Mouse (Mus musculus): ENCODE measurements around the gene Pnpo. TPM values are rescaled to one million over a fixed set of nuclear protein-coding genes. Genes with fewer than 3 reads are reported as not detected.
A peak's percentile ranks its signal among the peaks of the same experiment; 100 is the strongest.

The Pnpo gene
- total RNA-seq (2014; fragmentation: Nextera tagmentation), result 13.7 and 18.5 TPM in 2 replicates
- total RNA-seq (2017), result 25.9 and 29.0 TPM in 2 replicates

- ATAC-seq (replicated peaks; ENCODE audit: low FRiP score, low TSS enrichment, poor library complexity, severe bottlenecking), result peak; percentile 83
Observed at GRCm38 (mm10) chr11:96943746-96944304, at the start of gene Pnpo. Gene Pnpo, minus strand, starts transcription at chr11:96943986.

DNA sequence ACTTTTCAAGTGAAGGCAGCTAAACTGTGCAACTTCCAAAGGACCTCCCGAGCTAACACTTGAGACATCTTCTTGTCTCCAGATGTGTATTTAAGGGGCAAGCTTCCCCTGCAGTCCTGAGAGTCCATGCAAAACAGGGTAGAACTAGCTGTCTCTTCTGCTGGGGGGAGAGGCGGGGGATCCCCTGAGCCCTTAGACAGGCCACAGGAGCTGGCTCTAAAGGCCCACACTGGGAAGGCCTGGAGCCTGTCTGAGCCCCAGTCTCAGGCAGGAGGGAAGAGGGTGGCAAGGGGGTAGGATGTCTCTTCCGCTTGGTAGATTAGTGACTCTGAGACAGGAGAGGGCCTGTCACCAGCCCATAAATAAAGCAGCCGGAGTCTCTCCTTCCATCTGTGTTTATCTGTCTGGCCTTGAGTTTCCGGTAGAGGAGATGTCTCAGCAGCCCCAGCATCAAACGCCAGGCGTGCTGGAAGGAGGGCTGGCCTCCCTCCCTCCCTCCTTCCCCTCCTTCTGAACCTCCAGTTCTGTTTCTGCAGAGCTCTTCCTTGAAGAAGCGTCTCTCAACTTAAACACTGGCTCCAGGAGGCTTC, 49.0 kb upstream of the Pnpo start:
- peak; percentile 66 for ATAC-seq (replicated peaks; ENCODE audit: low FRiP score, low TSS enrichment, poor library complexity, severe bottlenecking)

GRCm38 (mm10) chr11:96991501-96991900, 47.7 kb upstream of the Pnpo start:
- no peak for ATAC-seq (replicated peaks; ENCODE audit: low FRiP score, low TSS enrichment, poor library complexity, severe bottlenecking)

GRCm38 (mm10) chr11:96987873-96988655, 44.3 kb upstream of the Pnpo start:
- ATAC-seq (replicated peaks; ENCODE audit: low FRiP score, low TSS enrichment, poor library complexity, severe bottlenecking), result 0 out of 2 replicates have a peak, but pooled peaks have one; percentile 20

DNA sequence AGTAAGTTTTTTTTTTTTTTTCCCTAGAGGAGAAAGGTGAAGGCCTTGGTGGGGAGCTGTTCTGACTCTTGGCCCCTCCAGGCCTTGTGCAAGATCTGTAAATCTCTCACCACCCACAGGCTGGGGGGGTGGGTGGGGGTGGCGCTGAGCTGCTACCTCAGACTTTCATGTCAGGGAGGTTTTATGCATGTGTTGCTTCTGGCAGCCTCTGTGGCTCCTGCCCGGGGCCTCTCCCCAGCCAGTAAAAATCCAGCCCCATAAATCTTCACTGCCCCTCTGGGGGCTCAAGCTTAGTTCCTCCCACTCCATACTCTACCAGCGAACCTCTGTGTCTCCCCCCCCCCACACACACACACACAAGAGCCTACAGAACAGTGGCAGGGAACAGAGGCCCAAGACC, 42.7 kb upstream of the Pnpo start:
- ATAC-seq (replicated peaks; ENCODE audit: low FRiP score, low TSS enrichment, poor library complexity, severe bottlenecking), result no peak

DNA sequence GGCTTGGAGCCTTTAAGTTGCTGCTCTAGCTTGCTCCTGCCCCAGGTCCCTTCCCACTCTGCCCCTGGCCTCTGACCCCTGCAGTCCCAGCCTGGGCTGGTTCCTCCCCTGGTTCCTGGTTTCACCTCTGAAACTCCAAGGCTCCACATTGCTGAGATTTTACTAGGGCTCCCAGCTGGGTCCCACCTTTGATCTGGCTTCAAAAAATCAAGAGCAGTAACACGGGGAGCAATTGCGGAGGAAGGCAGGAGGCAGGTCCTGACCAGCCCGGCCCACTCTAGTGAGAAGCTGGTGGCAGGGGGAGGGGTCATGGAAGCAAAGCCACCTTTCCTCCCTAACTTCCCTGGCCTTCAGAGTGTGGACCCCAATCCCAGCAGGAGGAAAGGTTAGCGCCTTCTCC, 41.1 kb upstream of the Pnpo start:
- ATAC-seq (replicated peaks; ENCODE audit: low FRiP score, low TSS enrichment, poor library complexity, severe bottlenecking), result no peak

GRCm38 (mm10) chr11:96982859-96983258, 39.1 kb upstream of the Pnpo start, which contains the start of gene Sp2:
Gene Sp2, minus strand, starts transcription at chr11:96982959.
- ATAC-seq (replicated peaks; ENCODE audit: low FRiP score, low TSS enrichment, poor library complexity, severe bottlenecking), result no peak

GRCm38 (mm10) chr11:96982355-96982754, 38.6 kb upstream of the Pnpo start:
- 0 out of 2 replicates have a peak, but pooled peaks have one; percentile 22 for ATAC-seq (replicated peaks; ENCODE audit: low FRiP score, low TSS enrichment, poor library complexity, severe bottlenecking)

DNA sequence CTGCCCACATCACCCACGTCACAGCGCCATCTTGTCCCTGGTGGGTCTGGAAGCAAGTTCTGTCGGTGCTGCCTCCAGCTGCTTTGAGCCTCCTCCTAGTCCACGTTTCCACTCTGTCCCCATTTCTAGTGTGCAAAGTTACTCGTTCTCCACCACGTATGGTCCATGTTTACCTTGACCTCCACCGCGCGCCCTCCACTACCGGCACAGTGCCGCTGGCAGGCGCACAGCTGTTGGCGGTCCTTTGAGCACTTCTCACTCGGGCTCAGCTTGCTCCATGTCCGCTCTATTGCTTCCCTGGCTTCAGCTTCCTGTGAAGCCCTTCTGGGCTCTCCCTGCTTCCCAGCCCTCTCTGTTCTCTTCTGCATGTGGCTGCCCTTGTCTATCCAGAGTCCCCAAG, 37.7 kb upstream of the Pnpo start:
- no peak for ATAC-seq (replicated peaks; ENCODE audit: low FRiP score, low TSS enrichment, poor library complexity, severe bottlenecking)

DNA sequence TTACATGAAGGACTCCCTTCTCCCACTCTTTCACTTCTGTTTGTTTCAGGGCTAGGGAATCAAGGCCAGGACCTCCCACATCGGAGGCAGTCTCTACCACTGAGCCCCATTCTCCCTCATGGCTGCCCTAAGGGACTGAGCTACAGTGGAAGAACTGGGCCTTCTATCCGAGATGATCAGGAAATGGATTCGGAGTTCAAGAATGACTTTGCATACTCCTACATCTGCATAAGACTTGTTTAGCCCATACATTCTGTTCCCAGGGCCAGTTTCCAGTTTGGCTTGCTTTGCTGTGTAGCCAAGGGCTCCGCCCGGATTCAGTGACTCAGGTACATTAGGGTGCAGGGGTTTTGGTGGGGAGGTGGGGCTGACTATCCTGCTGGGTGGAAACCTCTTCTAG, 36.2 kb upstream of the Pnpo start:
- ATAC-seq (replicated peaks; ENCODE audit: low FRiP score, low TSS enrichment, poor library complexity, severe bottlenecking), result no peak

- no peak for ATAC-seq (replicated peaks; ENCODE audit: low FRiP score, low TSS enrichment, poor library complexity, severe bottlenecking)
Observed at GRCm38 (mm10) chr11:96979329-96979728, 35.5 kb upstream of the Pnpo start.

DNA sequence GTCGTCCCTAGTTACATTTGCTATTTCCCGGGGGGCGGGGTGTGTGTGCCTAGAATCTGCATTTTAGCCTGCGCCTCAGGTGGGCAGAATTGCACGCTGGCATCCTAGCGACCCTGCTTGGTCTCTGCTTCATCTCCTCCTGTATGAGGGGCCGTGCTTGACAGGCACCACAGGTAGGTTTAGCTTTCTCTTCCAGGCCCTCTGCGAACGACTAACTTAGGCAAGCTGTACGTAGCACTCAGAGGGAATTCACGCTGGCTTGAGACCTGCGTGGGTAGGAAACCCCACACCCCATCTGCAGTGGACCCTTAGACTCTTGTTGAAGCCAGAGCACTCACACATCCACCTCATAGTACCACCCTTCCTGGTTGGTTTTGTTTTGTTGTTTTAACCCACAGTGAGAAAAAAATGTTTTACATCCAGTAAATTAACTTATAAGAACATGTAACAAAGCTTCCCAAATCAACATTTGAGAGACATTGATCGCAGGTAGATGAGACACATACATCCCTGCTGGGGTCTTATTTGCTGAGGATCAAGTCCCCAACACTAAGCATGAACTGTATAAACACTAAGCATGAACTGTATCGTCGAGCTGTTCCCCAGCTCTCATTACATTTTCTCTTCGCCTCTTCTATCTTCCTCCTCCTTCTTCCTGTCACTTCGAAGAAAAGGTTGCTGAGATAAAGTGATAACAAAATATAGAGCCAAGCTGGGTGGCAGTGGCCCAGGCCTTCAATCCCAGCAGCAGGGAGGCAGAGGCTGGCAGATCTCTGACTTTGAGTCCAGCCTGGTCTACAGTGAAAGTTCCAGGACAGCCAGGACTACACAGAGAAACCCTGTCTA, 34.8 kb upstream of the Pnpo start:
- no peak for ATAC-seq (replicated peaks; ENCODE audit: low FRiP score, low TSS enrichment, poor library complexity, severe bottlenecking)

- ATAC-seq (replicated peaks; ENCODE audit: low FRiP score, low TSS enrichment, poor library complexity, severe bottlenecking), result peak; percentile 96
Observed at GRCm38 (mm10) chr11:96977606-96978400, 34.0 kb upstream of the Pnpo start.

DNA sequence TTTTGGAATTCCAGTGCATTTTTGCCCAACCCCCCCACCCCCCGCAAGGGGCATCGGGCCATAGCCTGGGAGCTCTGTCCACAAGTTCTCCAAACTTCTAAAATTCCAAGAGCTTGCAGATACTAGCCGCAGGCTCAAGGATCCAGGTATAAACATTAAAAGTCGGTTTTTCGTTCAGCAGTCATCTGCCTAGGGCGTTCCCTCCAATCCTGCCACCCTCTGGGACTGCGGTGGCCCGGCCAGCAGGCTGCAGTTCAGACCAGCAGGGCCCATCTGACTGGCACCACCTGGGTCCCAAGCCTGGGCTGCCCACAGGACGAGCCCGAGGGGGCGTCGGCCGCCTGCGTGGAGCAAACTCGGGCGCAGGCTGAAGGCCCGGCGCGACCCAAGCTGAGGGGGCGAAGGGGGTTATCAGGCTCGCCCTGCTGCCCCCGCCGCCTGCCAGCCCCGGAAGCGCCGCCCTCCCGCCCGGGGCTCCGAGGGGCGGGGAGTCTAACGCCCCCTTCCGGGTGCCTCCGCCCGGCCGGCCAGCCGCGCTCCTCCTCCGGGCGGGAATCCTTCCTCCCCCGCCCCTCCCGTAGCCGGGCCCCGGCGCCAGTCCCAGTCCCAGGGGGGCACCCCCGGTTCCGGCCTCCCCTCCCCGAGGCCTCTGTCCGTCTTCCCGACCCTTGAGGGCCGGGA, 33.3 kb upstream of the Pnpo start:
- ATAC-seq (replicated peaks; ENCODE audit: low FRiP score, low TSS enrichment, poor library complexity, severe bottlenecking), result peak; percentile 20

- ATAC-seq (replicated peaks; ENCODE audit: low FRiP score, low TSS enrichment, poor library complexity, severe bottlenecking), result no peak
Observed at GRCm38 (mm10) chr11:96976379-96976687, 32.5 kb upstream of the Pnpo start.

DNA sequence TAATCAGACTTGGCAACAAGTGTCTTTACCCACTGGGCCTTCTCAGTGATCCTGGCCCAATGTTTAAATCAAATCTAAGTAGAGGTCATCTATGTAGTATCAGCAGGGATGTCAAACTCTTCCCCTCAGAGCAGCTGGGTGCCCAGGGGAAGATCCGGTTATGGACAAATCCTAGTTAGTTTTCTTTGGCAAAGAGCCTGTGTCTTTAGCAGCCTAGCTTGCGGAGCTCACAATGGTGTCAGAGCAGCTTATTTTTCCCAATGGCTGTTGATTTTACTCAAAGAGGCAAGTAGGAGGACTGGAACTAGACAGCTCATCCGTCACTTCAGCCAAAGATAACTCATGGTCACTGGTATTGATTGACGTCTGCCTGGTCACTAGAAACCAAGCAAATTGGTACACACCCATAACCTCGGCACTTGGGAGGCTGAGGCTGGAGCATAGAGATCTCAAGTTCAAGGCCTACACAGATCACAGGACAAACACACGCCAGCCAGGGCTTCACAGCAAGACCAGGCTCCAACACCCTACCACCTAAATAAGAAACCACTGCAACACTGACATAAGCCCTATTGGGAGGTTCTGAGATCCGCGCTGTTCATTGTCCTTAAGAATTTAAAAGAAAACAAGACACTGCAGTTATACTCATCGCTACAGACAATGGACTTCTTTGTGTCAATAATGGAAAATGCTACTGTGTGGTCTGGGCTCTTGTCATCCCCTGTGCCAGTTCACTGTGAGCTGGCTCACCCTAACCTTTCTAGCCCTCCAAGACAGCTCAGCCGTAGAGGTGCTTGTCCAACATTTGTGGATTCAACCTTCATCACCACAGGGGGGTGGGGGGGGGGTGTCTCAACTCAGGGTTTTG, 32.0 kb upstream of the Pnpo start:
- no peak for ATAC-seq (replicated peaks; ENCODE audit: low FRiP score, low TSS enrichment, poor library complexity, severe bottlenecking)

GRCm38 (mm10) chr11:96974813-96975212, 31.0 kb upstream of the Pnpo start:
- no peak for ATAC-seq (replicated peaks; ENCODE audit: low FRiP score, low TSS enrichment, poor library complexity, severe bottlenecking)
